Mouse (Mus musculus): ENCODE measurements around the gene Parp11.
A peak's percentile ranks its signal among the peaks of the same experiment; 100 is the strongest.

Gene Parp11

GRCm38 (mm10) chr6:127448869-127449268 is 2.2 kb downstream of the Parp11 start:
- DNase-seq (ENCODE audit: low read depth) = no peak

GRCm38 (mm10) chr6:127449531-127450422 is 3.1 kb downstream of the Parp11 start:
- DNase-seq (ENCODE audit: low read depth) = no peak

- peak; percentile 97 for DNase-seq (ENCODE audit: low read depth)
Observed at GRCm38 (mm10) chr6:127453407-127454343, 7.0 kb downstream of the Parp11 start.

- no peak for DNase-seq (ENCODE audit: low read depth)
Observed at GRCm38 (mm10) chr6:127454344-127454707, 7.7 kb downstream of the Parp11 start.

- DNase-seq (ENCODE audit: low read depth) = peak; percentile 50
Observed at GRCm38 (mm10) chr6:127454809-127455208, 8.2 kb downstream of the Parp11 start.

- DNase-seq (ENCODE audit: low read depth) = no peak
Observed at GRCm38 (mm10) chr6:127455440-127455839, 8.8 kb downstream of the Parp11 start.

- no peak for DNase-seq (ENCODE audit: low read depth)
Observed at GRCm38 (mm10) chr6:127456769-127457168, 10.1 kb downstream of the Parp11 start.

GRCm38 (mm10) chr6:127459776-127460175 is 13.1 kb downstream of the Parp11 start:
- DNase-seq (ENCODE audit: low read depth) = no peak

- no peak for DNase-seq (ENCODE audit: low read depth)
Observed at GRCm38 (mm10) chr6:127461491-127461890, 14.9 kb downstream of the Parp11 start.

- DNase-seq (ENCODE audit: low read depth) = no peak
Observed at GRCm38 (mm10) chr6:127462251-127462650, 15.6 kb downstream of the Parp11 start.

GRCm38 (mm10) chr6:127463273-127464001 is 16.8 kb downstream of the Parp11 start:
- DNase-seq (ENCODE audit: low read depth) = no peak

GRCm38 (mm10) chr6:127464523-127464922 is 17.9 kb downstream of the Parp11 start:
- DNase-seq (ENCODE audit: low read depth) = no peak

GRCm38 (mm10) chr6:127466749-127467310 is 20.2 kb downstream of the Parp11 start:
- no peak for DNase-seq (ENCODE audit: low read depth)

GRCm38 (mm10) chr6:127472078-127472477 is 25.4 kb downstream of the Parp11 start:
- peak; percentile 67 for DNase-seq (ENCODE audit: low read depth)

GRCm38 (mm10) chr6:127473961-127474360 is 27.3 kb downstream of the Parp11 start:
- DNase-seq (ENCODE audit: low read depth) = peak; percentile 59

GRCm38 (mm10) chr6:127475231-127475630 is 28.6 kb downstream of the Parp11 start:
- no peak for DNase-seq (ENCODE audit: low read depth)

- DNase-seq (ENCODE audit: low read depth) = no peak
Observed at GRCm38 (mm10) chr6:127491046-127491445, 44.4 kb downstream of the Parp11 start.

- no peak for DNase-seq (ENCODE audit: low read depth)
Observed at GRCm38 (mm10) chr6:127492561-127492960, 45.9 kb downstream of the Parp11 start.

GRCm38 (mm10) chr6:127493750-127494149 is 47.1 kb downstream of the Parp11 start:
- DNase-seq (ENCODE audit: low read depth) = no peak

GRCm38 (mm10) chr6:127494357-127494756 is 47.7 kb downstream of the Parp11 start:
- no peak for DNase-seq (ENCODE audit: low read depth)

GRCm38 (mm10) chr6:127495251-127495650 is 48.6 kb downstream of the Parp11 start:
- no peak for DNase-seq (ENCODE audit: low read depth)

GRCm38 (mm10) chr6:127495876-127496275 is 49.2 kb downstream of the Parp11 start:
- no peak for DNase-seq (ENCODE audit: low read depth)
